Mouse (Mus musculus) left cerebral cortex, adult 8-10 months (tissue): ENCODE results near the gene Vmn1r151. TPM values are rescaled to one million over a fixed set of nuclear protein-coding genes. Genes with fewer than 3 reads are reported as not detected.
"Not testable (repeated sequence)": the region's sequence is repeated elsewhere in the genome, so short reads cannot be mapped to it uniquely, and the experiment has no call there.

Experiments used
- DNase-seq, 2 experiments: peaks; one replicate each; pipeline ENCODE4 v3.0.0; 2022; ENCODE audit warnings: low spot score in 2 of 2
- total RNA-seq, 4 experiments: library from RNA; stranded (reverse); gene quantifications; 2 replicates each; pipeline ENCODE4 v1.2.4; 2022

The Vmn1r151 gene
- not detected for total RNA-seq

- not testable (repeated sequence) for DNase-seq
Observed at GRCm38 (mm10) chr7:22499578-22499977, at the start of gene Vmn1r151. Vmn1r151 (minus strand) TSS chr7:22499678.

DNA sequence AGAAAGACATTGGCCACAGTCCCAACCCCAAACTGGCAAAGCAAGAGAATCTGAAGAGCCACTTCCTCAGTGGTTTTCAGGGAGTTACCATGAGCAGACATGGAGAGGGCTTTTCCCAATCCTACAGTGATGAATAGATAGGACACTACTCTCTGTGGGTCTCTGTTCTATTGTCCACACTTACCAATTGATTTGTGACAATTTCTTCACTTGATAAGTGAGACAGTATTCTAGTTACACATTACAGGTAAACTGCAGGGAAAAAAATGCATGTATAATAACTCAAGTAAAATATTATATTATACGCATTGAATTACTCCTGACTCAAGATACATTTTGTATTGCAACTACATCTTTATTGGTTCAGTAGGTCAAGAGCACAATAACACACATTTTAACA, 35.3 kb upstream of the Vmn1r151 start, which contains the start of gene Gm8677:
Gene Gm8677 (minus strand): TSS at position 101 of the 400 bp plus-strand sequence.
- DNase-seq = not testable (repeated sequence)

DNA sequence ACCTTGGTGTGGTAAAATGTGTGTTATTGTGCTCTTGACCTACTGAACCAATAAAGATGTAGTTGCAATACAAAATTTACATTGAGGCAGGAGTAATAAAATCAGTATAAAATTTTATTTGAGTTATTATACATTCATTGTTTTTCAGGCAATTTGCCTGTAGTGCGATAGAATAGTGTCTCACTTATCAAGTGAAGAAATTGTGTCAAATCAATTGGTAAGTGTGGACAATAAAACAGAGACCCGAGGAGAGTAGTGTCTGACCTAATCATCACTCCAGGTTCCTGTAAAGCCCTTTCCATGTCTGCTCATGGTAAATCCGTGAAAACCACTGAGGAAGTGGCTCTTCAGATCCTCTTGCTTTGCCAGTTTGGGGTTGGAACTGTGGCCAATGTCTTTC, 23.2 kb upstream of the Vmn1r151 start, which contains the start of gene Vmn1r152:
Gene Vmn1r152 (plus strand): TSS at position 301 of the 400 bp plus-strand sequence.
- DNase-seq = not testable (repeated sequence)

GRCm38 (mm10) chr7:22463975-22464374, 35.5 kb downstream of the Vmn1r151 start, which contains the start of gene Gm10665:
Gm10665 (minus strand) TSS chr7:22464075.
- not testable (repeated sequence) for DNase-seq

Other genes with a start within 250 kb of the Vmn1r151 start
- gene Gm4187, start 170.0 kb downstream of the Vmn1r151 start, total RNA-seq = not detected
- not detected for gene Gm8660, start 128.6 kb downstream of the Vmn1r151 start, total RNA-seq
- gene Vmn1r148, start 86.1 kb downstream of the Vmn1r151 start, total RNA-seq = not detected
- not detected for gene Vmn1r149, start 61.4 kb downstream of the Vmn1r151 start, total RNA-seq
- gene Gm10665, start 35.6 kb downstream of the Vmn1r151 start, total RNA-seq = not detected
- not detected for gene Vmn1r152, start 23.3 kb upstream of the Vmn1r151 start, total RNA-seq
- gene Gm8677, start 35.2 kb upstream of the Vmn1r151 start, total RNA-seq = not detected
- gene Gm4201, start 65.7 kb upstream of the Vmn1r151 start, total RNA-seq = not detected
- not detected for gene Gm4565, start 88.4 kb upstream of the Vmn1r151 start, total RNA-seq
- not detected for gene Vmn1r155, start 158.3 kb upstream of the Vmn1r151 start, total RNA-seq
- gene Gm8693, start 192.6 kb upstream of the Vmn1r151 start, total RNA-seq = not detected
- gene Gm4567, start 220.0 kb upstream of the Vmn1r151 start, total RNA-seq = not detected